Mouse (Mus musculus) granulocyte monocyte progenitor cell, adult 5-6 weeks (primary cell): ENCODE data around the gene Nploc4. TPM values are rescaled to one million over a fixed set of nuclear protein-coding genes. Genes with fewer than 3 reads are reported as not detected.

Source experiments
- ATAC-seq: replicated peaks from 2 replicates; pipeline ENCODE4 v1.8.0; 2016; ENCODE audit warnings: mild to moderate bottlenecking, moderate TSS enrichment, inconsistent platforms; ENCODE audit not compliant: poor library complexity, severe bottlenecking
- total RNA-seq, 2 experiments: library from RNA; stranded (forward) in 1 of 2; stranded (reverse) in 1 of 2; fragments of 200-712, 200-1000 nt in 1 of 2; fragments of >200 nt in 1 of 2; fragmentation: Nextera tagmentation in 1 of 2; gene quantifications; 2 replicates each; pipeline ENCODE4 v1.2.3; 2014 to 2017

Gene Nploc4
- total RNA-seq, 2 experiments from 2014 or later = 36.6 to 54.6 TPM

GRCm38 (mm10) chr11:120380271-120380670 lies 57.2 kb downstream of the Nploc4 start:
- ATAC-seq = no peak

DNA sequence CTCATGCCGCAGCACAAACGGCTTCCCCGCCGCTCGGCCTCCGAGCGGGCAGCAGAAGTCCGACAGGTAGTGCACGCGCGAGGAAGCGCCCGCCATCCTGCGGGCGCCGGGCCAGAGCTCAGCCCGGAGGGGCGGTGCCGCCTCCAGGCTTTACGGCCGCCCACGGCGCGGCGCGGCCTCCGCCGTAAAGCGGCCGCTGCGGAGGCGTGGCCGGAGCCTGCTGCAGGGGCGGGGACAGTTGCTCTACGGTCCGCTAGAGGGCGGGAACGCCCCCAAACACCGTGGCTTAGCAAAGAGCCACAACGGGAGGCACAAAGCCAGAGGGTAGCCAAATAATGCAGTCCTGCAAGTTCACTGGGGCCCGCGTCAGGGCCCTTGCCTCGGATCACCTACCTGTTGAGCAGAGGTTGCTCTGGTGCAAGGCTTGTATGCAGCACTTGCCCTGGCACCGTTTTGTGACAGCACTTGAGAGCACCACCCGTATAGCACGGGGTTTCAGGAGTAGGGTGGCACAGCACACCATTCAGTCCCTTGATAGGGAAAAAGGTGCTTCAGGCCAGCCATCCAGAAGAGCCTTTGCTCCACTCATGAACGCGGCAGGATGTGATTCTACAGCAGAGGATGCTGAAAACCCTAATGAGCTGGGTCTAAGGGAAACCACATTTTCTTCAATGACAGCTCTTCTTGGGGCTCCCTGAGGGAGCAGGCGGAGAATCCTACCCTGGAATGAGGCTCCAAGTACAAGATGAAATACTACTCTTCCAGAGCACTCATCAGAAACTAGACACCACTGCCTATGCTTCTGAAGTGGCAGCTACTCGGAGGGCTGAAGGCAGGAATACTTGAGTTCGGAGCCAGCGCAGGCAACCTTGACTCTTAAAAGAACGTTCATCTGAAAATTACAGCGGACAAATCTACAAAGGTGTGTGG lies 58.6 kb downstream of the Nploc4 start, which contains the start of gene Faap100:
TSS of gene Faap100 (minus strand) at position 154 of the 930 bp plus-strand sequence.
- ATAC-seq = peak; percentile 93

DNA sequence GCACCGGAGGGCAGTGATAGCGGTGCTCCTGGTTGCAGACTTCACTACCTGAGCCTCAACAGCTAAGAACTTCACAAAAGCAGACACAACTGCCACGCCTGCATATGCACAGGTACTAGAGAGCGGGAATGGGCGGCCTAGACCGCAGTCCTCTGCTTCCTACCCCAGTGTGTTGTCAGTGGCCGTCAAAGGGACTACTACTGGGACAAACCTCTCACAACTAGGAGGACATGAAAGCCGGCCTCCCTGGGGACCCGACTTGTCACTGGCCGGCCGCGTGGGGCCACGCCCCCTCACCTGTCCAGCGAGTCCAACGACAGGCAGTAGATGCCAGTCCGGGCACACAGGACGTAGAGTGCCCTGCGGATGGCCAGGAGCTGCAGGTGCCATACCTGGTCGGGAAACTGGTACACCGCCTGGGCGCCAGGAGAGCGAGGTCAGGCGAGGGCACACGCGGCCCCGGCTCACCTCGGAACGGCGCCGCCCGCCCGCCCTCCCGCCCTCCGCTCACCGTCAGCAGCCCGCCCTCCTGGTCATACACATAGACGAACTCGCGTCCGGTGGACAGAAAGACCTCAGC lies 59.4 kb downstream of the Nploc4 start:
- ATAC-seq = peak; percentile 13

GRCm38 (mm10) chr11:120377337-120377736 lies 60.2 kb downstream of the Nploc4 start:
- peak; percentile 13; the same call in 1 of the 2 replicates for ATAC-seq

DNA sequence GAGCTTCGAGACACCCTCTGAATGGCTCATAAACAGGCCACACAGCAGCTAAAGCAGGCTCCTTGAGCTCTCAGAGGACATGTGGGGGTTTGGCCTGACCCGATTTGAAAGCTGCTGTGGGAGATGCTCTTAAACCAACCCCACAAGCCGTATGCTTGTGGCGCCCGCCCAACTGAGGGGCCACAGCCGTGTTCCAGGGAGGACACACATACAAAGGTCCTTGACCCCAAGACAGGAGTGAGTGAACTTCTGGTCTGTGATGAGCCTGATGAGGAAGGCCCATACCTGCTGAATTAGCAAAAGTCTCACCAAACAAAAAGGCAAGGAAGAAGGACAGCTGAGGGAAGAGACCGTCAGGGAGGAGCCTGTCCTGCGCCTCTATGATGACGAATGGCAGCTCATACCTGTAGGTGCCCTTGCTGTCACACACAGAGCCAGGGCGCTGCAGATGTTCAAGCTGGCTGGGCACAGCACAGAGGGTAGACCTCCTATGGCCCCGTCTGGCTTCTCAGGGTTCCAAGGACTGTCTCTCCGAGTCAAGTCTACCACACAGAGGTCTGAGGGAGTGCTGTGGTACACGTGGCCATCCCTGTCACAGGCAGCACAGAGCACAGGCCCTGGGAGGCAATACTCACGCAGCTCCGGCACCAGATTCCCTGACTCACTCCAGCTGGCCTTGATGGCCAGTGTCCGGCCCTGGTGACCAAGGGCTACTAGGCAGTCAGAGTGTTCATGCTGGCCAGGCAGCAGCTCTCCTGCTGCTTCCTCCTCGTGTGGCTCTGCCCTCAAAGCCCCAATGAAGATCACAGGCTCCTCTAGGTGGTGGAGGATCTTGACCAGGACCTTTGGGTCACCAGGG lies 61.0 kb downstream of the Nploc4 start:
- ATAC-seq = no peak

- ATAC-seq = no peak
Measured at GRCm38 (mm10) chr11:120375324-120375723, 62.2 kb downstream of the Nploc4 start.

- ATAC-seq = no peak
Measured at GRCm38 (mm10) chr11:120373820-120374586, 63.5 kb downstream of the Nploc4 start.

DNA sequence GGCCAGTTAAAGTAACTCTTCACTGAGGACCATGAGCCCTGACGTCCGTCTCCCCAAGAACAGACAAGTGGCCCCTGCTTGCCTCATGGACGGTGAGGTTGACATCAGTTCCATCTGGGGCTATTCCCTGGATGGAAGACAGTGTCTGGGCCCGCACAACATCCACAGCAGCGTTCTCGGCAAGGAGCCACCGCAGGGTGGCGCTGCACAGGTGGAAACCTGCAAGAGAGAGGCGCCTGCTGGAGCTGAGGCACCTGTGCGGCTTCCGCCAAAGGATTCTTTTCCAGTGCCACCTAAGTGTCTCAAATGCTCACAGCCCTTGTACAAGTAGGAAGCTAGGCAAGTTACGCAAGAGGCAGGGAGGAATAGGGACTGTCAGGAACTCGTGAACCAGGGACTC lies 64.5 kb downstream of the Nploc4 start:
- no peak for ATAC-seq

DNA sequence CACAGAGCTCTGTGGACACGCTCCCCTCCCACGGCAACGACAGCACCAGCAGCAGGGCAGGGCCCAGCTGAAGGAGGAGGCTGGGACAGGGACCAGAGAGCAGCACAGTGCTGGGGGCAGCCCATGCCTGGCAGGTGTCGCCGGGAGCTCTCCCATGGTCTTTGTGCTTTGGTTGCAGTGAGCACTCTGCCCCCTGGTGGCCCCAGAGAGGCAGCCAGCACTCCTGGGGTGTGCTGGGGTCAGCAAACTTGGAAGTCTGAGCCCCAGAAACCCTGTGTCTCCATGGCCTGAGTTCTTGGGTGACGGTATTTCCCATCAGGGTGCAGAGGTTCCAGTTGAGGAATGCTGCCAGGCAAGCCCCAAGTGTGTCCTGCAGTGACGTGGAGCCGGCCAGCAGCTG lies 67.9 kb downstream of the Nploc4 start:
- peak; percentile 66 for ATAC-seq

- ATAC-seq = no peak
Measured at GRCm38 (mm10) chr11:120366443-120367027, 71.0 kb downstream of the Nploc4 start.

- ATAC-seq = no peak
Measured at GRCm38 (mm10) chr11:120362891-120363290, 74.6 kb downstream of the Nploc4 start.

DNA sequence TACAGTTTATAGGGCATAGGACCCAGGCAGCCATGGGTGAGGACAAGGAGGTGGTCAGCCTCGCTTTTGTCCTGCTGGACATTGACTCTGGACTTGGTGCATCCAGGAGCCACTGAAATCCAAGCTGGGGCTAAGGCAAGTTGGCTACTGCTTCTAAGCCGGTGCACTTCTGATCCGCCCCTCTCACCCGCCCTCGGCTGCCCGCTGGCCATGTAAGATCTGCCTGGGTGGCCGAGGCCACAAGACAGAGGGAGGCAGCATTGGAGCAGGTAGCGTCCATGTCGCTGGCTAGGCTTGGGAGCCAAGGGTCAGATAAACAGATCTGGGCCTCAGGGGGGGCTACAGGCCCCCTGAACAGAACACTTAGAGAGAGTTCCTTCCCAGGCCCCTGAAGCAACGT lies 76.2 kb downstream of the Nploc4 start, which contains the start of gene Fscn2:
TSS of gene Fscn2 (plus strand) at position 240 of the 400 bp plus-strand sequence.
- no peak for ATAC-seq

GRCm38 (mm10) chr11:120360755-120361154 lies 76.8 kb downstream of the Nploc4 start:
- ATAC-seq = no peak

GRCm38 (mm10) chr11:120360062-120360461 lies 77.4 kb downstream of the Nploc4 start:
- peak; percentile 48 for ATAC-seq

GRCm38 (mm10) chr11:120359391-120359790 lies 78.1 kb downstream of the Nploc4 start:
- no peak for ATAC-seq

DNA sequence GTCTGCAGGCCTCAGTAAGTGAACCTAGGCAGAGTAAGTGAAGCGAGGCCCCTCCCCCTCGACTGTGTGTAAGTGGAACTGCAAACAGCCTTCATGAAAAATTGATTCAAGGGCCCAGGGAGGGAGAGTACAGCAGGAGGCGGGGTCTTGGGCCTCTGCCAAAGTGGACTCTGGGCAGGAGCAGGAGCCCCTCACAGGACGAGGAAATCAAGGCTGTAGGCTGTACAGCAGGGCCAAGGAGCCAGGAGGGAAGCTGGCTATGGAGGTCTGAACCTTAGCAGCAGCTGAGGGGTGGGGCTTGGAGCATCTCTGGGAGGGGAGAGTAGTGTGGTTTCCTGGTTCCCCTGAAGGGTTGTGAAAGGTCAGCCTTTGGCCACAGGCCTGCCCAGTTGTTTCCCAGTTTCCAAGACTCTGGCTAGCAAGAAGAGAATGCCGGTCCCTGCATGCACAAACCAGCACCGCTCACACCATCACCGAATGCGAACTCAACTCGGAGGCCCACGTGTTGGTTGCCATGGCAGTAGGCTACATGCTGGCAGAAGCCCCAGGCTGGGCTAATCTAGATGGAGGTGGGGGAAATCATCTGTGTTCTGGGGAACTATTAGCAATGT lies 79.6 kb downstream of the Nploc4 start:
- ATAC-seq = peak; percentile 48

DNA sequence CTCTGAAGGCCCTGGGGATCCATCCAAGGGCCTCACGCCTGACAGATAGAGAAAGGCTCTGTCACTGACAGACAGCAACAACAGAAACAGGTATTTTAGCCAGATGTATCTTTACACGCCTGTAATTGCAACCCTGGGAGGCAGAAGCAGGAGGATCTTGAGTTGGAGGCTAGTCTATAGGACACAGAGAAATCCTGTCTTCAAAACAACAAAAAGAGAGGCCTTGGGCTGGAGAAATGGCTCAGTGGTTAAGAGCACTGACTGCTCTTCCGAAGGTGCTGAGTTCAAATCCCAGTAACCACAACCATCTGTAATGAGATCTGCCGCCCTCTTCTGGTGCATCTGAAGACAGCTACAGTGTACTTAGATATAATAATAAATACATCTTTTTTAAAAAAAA lies 80.6 kb downstream of the Nploc4 start:
- no peak for ATAC-seq

- ATAC-seq = no peak
Measured at GRCm38 (mm10) chr11:120356319-120356840, 81.1 kb downstream of the Nploc4 start.
